ENCODE assay signal across 13 mouse cellular contexts in genomic region chr12:85839371-85840000, GRCm38 (mm10). TPM values are rescaled to one million over a fixed set of nuclear protein-coding genes. Genes with fewer than 3 reads are reported as not detected.
DNase-seq lines count a peak whose midpoint lies in the region; ATAC-seq lines count a peak whose summit lies in the region.
"Had no signal": no experiment of that assay in that cellular context is flagged by ENCODE, and none has a peak within 500 bp of the region (broad histone marks: within the 10 kb centered on the region; RNA-seq: fewer than 3 reads in every experiment).

No protein-coding gene starts in this region.

- peak; percentile 55; the same call in 1 of the 2 replicates for ATAC-seq in megakaryocyte progenitor cell, adult 5-6 weeks (replicated peaks; ENCODE audit: poor library complexity)
- ATAC-seq: hindbrain, postnatal 0 days had no signal

- DNase-seq in 416B (ENCODE audit: low read depth) = peak; percentile 52
- peak; percentile 15 to 23 for DNase-seq in CD8-positive naive resting alpha-beta T cell, adult 2 months (ENCODE audit: low read depth in 2 of 2, low spot score in 2 of 2)
- peak; percentile 39 to 51 for DNase-seq in thymus, postnatal 10 days (ENCODE audit: low spot score in 2 of 2)
- no peak for DNase-seq in left cerebral cortex, adult 9 months (ENCODE audit: low spot score in 2 of 2)
- no peak for DNase-seq in frontal cortex, adult 2 months (ENCODE audit: extremely low spot score in 1 of 2, low spot score in 1 of 2)
- DNase-seq in embryo, embryonic 9.5 days (ENCODE audit: extremely low spot score) = no peak
- DNase-seq in lung, postnatal 36 days = no peak
- DNase-seq: adrenal gland, postnatal 25 days; cerebellum, adult 9-10 months; heart, postnatal 10 days; kidney, adult 18-20 months had no signal

RNA-seq across cellular contexts. Expression of gene Ttll5, which starts 15.0 kb away (rescaled TPM):
- total RNA-seq in megakaryocyte progenitor cell, adult 5-6 weeks (2015) = 19.3 and 20.8 TPM in 2 replicates
- total RNA-seq in megakaryocyte progenitor cell, adult 5-6 weeks (2017) = 17.0 and 20.1 TPM in 2 replicates
- polyA plus RNA-seq in frontal cortex, adult 2 months (2012; rRNA removed) = 28.7 and 30.0 TPM in 2 replicates

RNA-seq across cellular contexts. Expression of gene Erg28, which starts 15.1 kb away (rescaled TPM):
- total RNA-seq in megakaryocyte progenitor cell, adult 5-6 weeks (2015) = 77.1 and 80.2 TPM in 2 replicates
- 76.9 and 93.4 TPM in 2 replicates for total RNA-seq in megakaryocyte progenitor cell, adult 5-6 weeks (2017)
- polyA plus RNA-seq in frontal cortex, adult 2 months (2012; rRNA removed) = 54.6 and 57.9 TPM in 2 replicates

Comparison
In these comparisons a context has a peak if more than half of its experiments do, and no peak if none do; other contexts are left out.
1. DNase-seq: peak in 416B (single experiment), CD8-positive naive resting alpha-beta T cell, adult 2 months (2 of 2) and thymus, postnatal 10 days (2 of 2); none in left cerebral cortex, adult 9 months (0 of 2), frontal cortex, adult 2 months (0 of 2), embryo, embryonic 9.5 days (single experiment) and lung, postnatal 36 days (single experiment).